Mouse (Mus musculus) spleen, adult 2 months (tissue): ENCODE measurements around the gene Vangl1. TPM values are rescaled to one million over a fixed set of nuclear protein-coding genes. Genes with fewer than 3 reads are reported as not detected.
"Not testable (repeated sequence)": the region's sequence is repeated elsewhere in the genome, so short reads cannot be mapped to it uniquely, and the experiment has no call there.

ENCODE experiments used
- DNase-seq, 2 experiments: peaks; one replicate each; pipeline versions ENCODE4 v3.0.0 to v3.0.0-alpha.2; 2012 to 2021; ENCODE audit warnings: low spot score in 2 of 2, low read depth in 1 of 2
- H3K27ac ChIP-seq: fragments of 200-500 bp; 2 replicates; pipeline ENCODE4 v1.5.1; 2012; ENCODE audit warnings: low read length, inconsistent platforms; ENCODE audit not compliant: insufficient read depth
- H3K27me3 ChIP-seq: fragments of 200-500 bp; 2 replicates; pipeline ENCODE4 v1.6.1; 2012; ENCODE audit warnings: mild to moderate bottlenecking, moderate library complexity, low read length, inconsistent platforms; ENCODE audit not compliant: control insufficient read depth, insufficient read depth
- H3K36me3 ChIP-seq: fragments of 200-500 bp; 2 replicates; pipeline ENCODE4 v1.6.1; 2012; ENCODE audit warnings: mild to moderate bottlenecking, low read length, inconsistent platforms; ENCODE audit not compliant: control insufficient read depth, insufficient read depth
- H3K4me1 ChIP-seq: fragments of 200-500 bp; 2 replicates; pipeline ENCODE4 v1.6.1; 2011; ENCODE audit warnings: inconsistent platforms; ENCODE audit not compliant: control insufficient read depth, insufficient read depth, insufficient read length
- H3K4me3 ChIP-seq: fragments of 200-500 bp; 2 replicates; pipeline ENCODE4 v1.5.1; 2011; ENCODE audit warnings: mild to moderate bottlenecking, inconsistent platforms; ENCODE audit not compliant: insufficient read depth, insufficient read length; ENCODE audit errors: extremely low read depth
- CTCF ChIP-seq: fragments of 200-500 bp; IDR thresholded peaks from 2 replicates; pipeline ENCODE4 v1.5.1; 2011; ENCODE audit warnings: mild to moderate bottlenecking, inconsistent platforms; ENCODE audit not compliant: insufficient read depth, insufficient read length, insufficient replicate concordance; ENCODE audit errors: extremely low read depth
- POLR2A ChIP-seq: fragments of 200-500 bp; IDR thresholded peaks from 2 replicates; pipeline ENCODE4 v1.6.1; 2011; ENCODE audit warnings: low read depth, low read length, inconsistent platforms
- WGBS: fragments of 180-500 bp; shearing (Covaris S2); methylation state at CpG from one replicate; pipeline ENCODE4 v1.1.7; 2018; 5-methylcytosine and 5-hydroxymethylcytosine counted together
- polyA plus RNA-seq: library from polyadenylated mRNA; depleted of rRNA; stranded (reverse); fragments of >200 nt; gene quantifications from 2 replicates; pipeline ENCODE4 v1.2.3, GENCODE M21; 2012

Vangl1 gene
- polyA plus RNA-seq, 1 experiment = 18.2 TPM

- WGBS = 44% methylated on average over 2 of the region's 2 CpGs
Measured at GRCm38 (mm10) chr3:102211340-102211739, 6.8 kb upstream of the Vangl1 start.

GRCm38 (mm10) chr3:102210775-102211174 lies 6.3 kb upstream of the Vangl1 start:
- H3K4me3 ChIP-seq = no peak overlapping the region
- no peaks in the 10 kb centered on the region for H3K4me1 ChIP-seq
- H3K27ac ChIP-seq = no peak overlapping the region
- WGBS = 86% methylated on average over 3 of the region's 3 CpGs
- no peaks in the 10 kb centered on the region for H3K36me3 ChIP-seq
- H3K27me3 ChIP-seq = no peaks in the 10 kb centered on the region
- DNase-seq = no peak
- TF ChIP-seq CTCF (peak; percentile 32; the same call in 1 of the 2 replicates), POLR2A (no peak)

More at GRCm38 (mm10) chr3:102211340-102211739, 6.8 kb upstream of the Vangl1 start:
- H3K4me3 ChIP-seq = no peak overlapping the region
- no peak for DNase-seq
- TF ChIP-seq POLR2A (no peak), CTCF (no peak)
- H3K4me1 ChIP-seq = no peaks in the 10 kb centered on the region
- H3K36me3 ChIP-seq = no peaks in the 10 kb centered on the region
- no peaks in the 10 kb centered on the region for H3K27me3 ChIP-seq
- H3K27ac ChIP-seq = no peak overlapping the region

- Histone ChIP-seq H3K36me3 (no peaks in the 10 kb centered on the region), H3K4me1 (no peaks in the 10 kb centered on the region; the same call in 1 of the 2 replicates), H3K27ac (no peak overlapping the region), H3K27me3 (peaks cover 2% of the 10 kb centered on the region; the same call in 1 of the 2 replicates), H3K4me3 (no peak overlapping the region)
- TF ChIP-seq CTCF (no peak), POLR2A (no peak)
- 78% methylated on average over 6 of the region's 6 CpGs for WGBS
- no peak for DNase-seq
Measured at GRCm38 (mm10) chr3:102208861-102209260, 4.4 kb upstream of the Vangl1 start.

GRCm38 (mm10) chr3:102205458-102205830 lies 951 bp upstream of the Vangl1 start:
- DNase-seq = no peak
- no peaks in the 10 kb centered on the region; the same call in 1 of the 2 replicates for H3K4me1 ChIP-seq
- H3K27me3 ChIP-seq = peaks cover 4% of the 10 kb centered on the region; the same call in 1 of the 2 replicates
- no peak overlapping the region for H3K4me3 ChIP-seq
- TF ChIP-seq CTCF = no peak
- no peak for TF ChIP-seq POLR2A
- no peaks in the 10 kb centered on the region for H3K36me3 ChIP-seq
- WGBS = 35% methylated on average over 7 of the region's 7 CpGs
- no peak overlapping the region for H3K27ac ChIP-seq

GRCm38 (mm10) chr3:102204734-102205457 lies 403 bp upstream of the Vangl1 start:
- H3K4me1 ChIP-seq, DNase-seq, H3K27ac ChIP-seq, H3K27me3 ChIP-seq, H3K4me3 ChIP-seq, H3K36me3 ChIP-seq: not testable (repeated sequence)
- 17% methylated on average over 15 of the region's 17 CpGs for WGBS

GRCm38 (mm10) chr3:102203131-102203530 lies 1.4 kb downstream of the Vangl1 start:
- no peak overlapping the region for H3K4me3 ChIP-seq
- WGBS = 32% methylated on average over 7 of the region's 7 CpGs
- no peak for TF ChIP-seq POLR2A
- no peaks in the 10 kb centered on the region; the same call in 1 of the 2 replicates for H3K4me1 ChIP-seq
- peaks cover 4% of the 10 kb centered on the region; the same call in 1 of the 2 replicates for H3K27me3 ChIP-seq
- H3K36me3 ChIP-seq = no peaks in the 10 kb centered on the region
- H3K27ac ChIP-seq = no peak overlapping the region
- no peak for DNase-seq

- no peak for DNase-seq
- H3K27me3 ChIP-seq = peaks cover 4% of the 10 kb centered on the region; the same call in 1 of the 2 replicates
- no peak overlapping the region for H3K4me3 ChIP-seq
- no peak for TF ChIP-seq POLR2A
- TF ChIP-seq CTCF = no peak
- no peak overlapping the region for H3K27ac ChIP-seq
- WGBS = 69% methylated on average over 4 of the region's 4 CpGs
- H3K36me3 ChIP-seq = no peaks in the 10 kb centered on the region
- no peaks in the 10 kb centered on the region for H3K4me1 ChIP-seq
Measured at GRCm38 (mm10) chr3:102199991-102200390, 4.5 kb downstream of the Vangl1 start.
